Mouse (Mus musculus): ENCODE results near the gene Zc3hav1.

The Zc3hav1 gene

DNA sequence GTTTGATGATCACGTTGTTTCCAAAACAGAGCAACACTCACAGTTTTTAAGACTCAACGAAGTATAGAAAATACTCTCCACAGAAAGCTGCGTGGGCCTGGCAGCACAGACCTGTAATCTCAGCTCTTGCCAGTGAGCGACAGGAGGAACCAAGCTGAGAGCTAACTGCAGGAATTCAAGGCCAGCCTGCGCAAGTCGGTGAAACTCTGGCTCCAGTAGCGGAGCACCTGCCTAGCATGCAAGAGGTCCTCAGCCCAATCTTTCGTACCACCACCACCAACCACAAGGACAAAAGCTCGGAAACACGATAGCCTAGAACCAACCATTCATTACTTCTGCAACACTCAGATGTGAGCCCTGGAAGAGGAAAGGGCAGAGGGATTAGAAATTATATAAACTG lies 2.0 kb downstream of the Zc3hav1 start:
- DNase-seq (ENCODE audit: low spot score): no peak

GRCm38 (mm10) chr6:38351930-38352329 lies 2.5 kb downstream of the Zc3hav1 start:
- peak; percentile 42 for DNase-seq (ENCODE audit: low spot score)

DNA sequence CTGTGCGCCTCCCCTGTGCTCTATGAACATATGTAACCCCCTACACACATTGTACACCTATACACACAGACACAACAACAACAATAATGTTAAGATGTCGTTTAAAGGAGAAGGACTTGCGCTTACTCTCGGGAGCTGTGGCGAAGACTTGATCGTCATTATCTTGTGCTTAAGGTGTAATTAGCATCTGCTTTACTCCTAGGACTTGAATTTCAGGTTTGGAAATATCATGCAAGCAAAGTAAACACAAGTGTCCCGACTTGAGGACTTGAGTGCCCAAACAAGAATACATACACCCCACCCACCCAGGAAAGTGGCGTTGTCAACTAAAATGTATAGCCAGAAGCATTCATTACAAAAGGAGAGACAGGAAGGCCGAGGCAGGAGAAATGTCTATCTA lies 4.6 kb downstream of the Zc3hav1 start:
- no peak for DNase-seq (ENCODE audit: low spot score)

- no peak for DNase-seq (ENCODE audit: low spot score)
Observed at GRCm38 (mm10) chr6:38348811-38349453, 5.5 kb downstream of the Zc3hav1 start.

GRCm38 (mm10) chr6:38347875-38348274 lies 6.5 kb downstream of the Zc3hav1 start:
- no peak for DNase-seq (ENCODE audit: low spot score)

GRCm38 (mm10) chr6:38345796-38346195 lies 8.6 kb downstream of the Zc3hav1 start:
- DNase-seq (ENCODE audit: low spot score): peak; percentile 79

- DNase-seq (ENCODE audit: low spot score): no peak
Observed at GRCm38 (mm10) chr6:38344006-38344670, 10.3 kb downstream of the Zc3hav1 start.

DNA sequence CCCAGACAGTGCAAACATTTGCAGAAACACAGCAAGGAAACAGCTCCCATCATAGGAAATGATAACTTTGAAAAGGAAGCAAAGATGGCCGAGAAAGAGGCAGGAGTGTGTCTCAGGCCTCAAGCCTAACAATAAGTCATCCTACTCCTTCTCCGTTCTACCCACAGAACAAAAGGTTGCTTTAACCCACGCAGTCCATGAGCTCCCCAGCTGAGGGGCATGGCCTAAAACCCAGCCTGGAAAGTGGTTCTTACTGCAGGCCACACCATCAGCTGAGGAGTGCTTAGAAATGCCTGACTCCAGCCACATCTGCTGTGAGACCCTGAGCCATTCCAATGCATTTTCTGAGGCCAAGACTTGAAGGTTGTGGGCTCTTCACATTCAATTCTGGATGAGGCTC lies 10.8 kb downstream of the Zc3hav1 start:
- DNase-seq (ENCODE audit: low spot score): no peak

DNA sequence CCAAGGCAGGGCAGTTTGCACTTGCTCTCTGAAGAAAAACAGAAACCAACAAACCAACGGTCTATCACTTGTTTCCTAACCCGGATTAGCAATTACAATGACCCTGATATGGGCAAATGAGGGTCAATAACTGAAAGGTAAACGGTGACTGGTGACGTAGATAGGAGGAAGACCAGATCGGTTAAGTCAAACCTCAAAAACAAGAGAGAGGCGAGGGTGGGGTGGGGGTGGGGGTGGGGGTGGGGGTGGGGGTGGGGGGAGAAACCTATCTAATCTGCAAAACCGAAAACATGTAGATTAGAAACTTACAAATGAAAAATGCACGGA lies 11.8 kb downstream of the Zc3hav1 start:
- DNase-seq (ENCODE audit: low spot score): no peak

DNA sequence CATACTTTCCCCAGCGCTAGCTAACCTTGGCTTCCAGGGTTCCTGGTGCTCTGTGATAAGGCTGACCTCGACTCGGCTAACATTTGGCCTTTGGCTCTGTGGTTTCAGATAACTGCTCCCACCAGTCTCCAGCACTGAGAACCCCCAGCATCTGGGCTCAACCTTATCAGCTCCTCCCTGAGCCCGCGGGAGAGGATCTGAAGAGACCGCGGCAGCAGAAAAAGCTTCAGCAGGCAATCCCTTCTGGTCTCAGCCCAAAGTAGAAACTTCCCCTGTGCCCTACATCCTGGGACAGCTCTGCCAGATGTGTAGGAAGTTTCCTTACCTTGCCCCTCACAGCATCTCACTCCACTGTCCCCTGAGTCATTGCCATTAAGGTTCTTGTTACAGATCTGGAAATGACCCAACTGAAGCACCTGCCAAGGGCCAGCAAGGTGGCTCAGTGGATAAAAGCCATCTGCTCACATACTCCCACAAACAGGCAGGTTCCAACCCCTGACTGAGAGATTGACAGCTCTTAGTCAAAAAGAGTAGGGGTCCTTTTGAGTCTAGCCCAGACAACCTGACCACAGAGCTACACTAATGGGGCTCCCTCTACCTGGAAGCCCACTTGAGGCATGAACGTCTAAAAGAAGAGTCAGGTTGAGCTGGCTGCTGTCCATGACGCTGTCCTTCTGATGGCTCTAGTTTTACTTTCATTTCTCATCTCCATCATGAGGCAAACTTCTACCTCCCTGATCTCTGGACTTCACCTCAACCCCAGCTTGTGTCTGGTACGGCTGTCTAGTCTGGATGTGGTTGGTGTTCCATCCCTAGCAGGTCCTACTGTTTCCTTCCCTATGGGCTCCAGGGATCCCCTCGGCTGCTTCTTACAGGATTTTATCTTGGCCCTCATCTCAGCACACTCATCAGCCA lies 12.4 kb downstream of the Zc3hav1 start:
- no peak for DNase-seq (ENCODE audit: low spot score)

- no peak for DNase-seq (ENCODE audit: low spot score)
Observed at GRCm38 (mm10) chr6:38339078-38339477, 15.3 kb downstream of the Zc3hav1 start.

- no peak for DNase-seq (ENCODE audit: low spot score)
Observed at GRCm38 (mm10) chr6:38337951-38338350, 16.5 kb downstream of the Zc3hav1 start.

DNA sequence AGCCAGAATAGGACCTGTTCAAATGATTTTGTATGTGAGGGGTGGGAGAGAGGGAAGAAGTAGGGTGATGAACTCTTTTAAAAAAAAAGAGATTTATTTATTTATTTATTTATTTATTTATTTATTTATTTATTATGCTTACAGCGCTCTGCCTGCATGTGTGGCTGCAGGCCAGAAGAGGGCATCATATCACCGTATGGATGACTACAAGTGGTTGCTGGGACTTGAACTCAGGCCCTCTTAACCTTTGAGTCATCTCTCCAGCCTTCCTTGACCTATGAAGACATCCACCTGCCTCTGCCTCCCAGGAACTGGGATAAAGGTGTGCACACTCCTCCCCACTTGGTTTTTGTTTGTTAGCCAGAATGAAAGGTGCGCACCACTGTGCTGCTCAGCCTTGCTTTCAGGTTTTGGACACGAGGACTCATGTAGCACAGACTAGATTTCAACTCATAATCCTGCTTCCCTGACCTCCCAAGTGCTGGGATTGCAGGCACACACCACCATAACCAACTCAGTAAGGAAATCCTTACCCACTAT lies 17.2 kb downstream of the Zc3hav1 start:
- no peak for DNase-seq (ENCODE audit: low spot score)

DNA sequence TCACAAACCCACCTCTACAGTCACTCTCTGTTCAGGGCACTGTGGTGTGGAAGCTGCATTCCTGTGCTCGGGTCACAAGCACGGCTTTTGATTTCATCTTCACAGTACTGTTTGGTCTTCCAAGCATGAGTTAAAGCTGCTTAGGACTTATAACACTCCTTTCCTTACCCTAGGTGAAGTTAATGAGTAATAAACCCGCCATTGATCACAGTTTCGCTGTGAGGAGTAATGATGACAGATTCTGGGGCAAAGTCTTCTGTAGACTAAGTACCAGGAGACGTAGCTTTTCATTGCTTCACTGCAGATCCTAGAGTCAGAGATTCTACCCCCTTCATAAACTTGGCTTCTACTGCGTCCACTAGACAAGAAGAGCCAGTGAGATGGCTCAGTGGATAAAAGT lies 19.1 kb downstream of the Zc3hav1 start:
- no peak for DNase-seq (ENCODE audit: low spot score)

DNA sequence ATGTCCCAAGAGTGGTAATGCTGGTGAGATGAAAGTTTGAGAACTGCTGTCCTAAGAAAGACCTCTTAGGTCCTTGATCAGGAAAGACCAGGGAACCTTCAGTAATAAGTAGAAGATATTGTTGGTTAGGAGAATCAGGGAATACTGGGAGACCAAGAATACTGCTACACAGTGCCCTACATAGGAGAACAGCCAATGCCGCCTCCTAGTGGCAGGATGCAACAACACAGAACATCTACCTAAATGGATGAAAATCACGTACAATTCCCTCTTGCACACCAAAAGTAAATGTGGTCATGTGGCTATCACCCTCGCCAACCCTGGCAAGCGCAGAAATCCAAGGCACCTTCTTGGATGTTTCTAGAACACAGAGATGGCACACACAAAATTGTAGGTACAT lies 27.8 kb downstream of the Zc3hav1 start:
- DNase-seq (ENCODE audit: low spot score): no peak

GRCm38 (mm10) chr6:38320621-38321020 lies 33.8 kb downstream of the Zc3hav1 start:
- no peak for DNase-seq (ENCODE audit: low spot score)

- no peak for DNase-seq (ENCODE audit: low spot score)
Observed at GRCm38 (mm10) chr6:38316050-38316449, 38.4 kb downstream of the Zc3hav1 start.

DNA sequence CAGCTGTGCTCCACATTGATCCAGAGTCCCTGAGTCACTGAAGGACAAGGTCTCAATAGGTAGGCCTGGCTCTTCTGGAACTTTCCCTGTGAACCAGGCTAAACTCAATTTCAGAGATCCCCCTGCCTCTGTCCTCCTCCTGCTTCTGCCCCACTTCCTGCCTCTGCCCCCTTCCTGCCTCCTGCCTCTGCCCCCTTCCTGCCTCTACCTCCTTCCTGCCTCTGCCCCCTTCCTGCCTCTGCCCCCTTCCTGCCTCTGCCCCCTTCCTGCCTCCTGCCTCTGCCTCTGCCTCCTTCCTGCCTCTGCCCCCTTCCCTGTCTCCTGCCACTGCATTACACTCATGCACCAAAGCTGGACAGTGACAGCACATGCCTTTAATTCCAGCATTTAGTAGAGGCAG lies 44.7 kb downstream of the Zc3hav1 start:
- no peak for DNase-seq (ENCODE audit: low spot score)

- DNase-seq (ENCODE audit: low spot score): no peak
Observed at GRCm38 (mm10) chr6:38304981-38305380, 49.4 kb downstream of the Zc3hav1 start.

DNA sequence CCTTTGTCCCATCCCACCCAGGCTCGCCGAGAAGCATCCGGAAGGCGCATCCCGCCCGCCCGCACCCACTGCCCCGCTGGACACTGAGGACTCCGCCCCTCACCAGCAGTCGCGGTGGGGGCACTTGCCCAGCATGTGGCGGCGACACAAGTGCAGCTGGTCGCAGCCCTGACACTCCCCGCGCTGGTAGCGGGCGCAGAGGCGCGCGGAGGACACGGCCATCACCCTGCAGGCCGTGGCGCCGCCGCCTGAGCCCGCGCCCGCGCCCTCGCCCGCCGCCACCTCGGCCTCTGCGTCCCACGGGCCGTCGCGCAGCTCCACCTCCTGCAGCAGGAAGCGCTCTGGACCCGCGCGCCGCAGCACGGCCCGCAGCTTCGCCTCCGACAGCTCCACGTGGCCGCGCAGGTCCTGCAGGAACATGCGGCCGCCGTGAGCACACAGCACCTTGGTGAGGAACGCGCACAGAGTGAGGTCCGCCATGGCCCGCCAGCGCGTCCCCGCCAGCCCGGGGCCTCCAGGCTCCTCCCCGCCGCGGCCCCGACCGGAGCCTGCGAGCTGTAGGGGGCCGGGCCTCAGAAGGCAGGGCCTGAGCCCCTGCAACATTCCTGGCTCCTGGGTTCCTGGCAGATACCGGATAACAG lies 55.5 kb downstream of the Zc3hav1 start, which contains the start of gene Zc3hav1l:
Gene Zc3hav1l (minus strand): TSS at position 499 of the 641 bp plus-strand sequence.
- peak; percentile 44 for DNase-seq (ENCODE audit: low spot score)

DNA sequence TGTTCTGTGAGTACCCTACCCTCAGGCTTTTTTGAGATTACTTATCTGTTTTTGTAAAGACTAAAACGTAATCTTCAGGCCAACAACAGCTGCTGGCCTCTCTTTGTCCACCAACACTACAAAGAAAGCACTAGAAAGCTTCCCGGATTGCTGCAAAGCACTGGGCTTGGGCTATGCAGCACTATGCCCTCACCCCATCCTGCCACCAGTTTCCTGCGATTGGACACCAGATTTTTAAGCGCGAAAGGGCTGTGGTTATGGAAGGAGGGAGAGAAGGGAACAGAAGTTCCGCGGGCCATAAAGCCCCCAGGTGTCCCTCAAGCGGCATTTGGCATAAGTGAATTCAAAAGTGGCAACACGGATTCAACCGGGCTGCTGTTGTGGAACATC lies 56.2 kb downstream of the Zc3hav1 start:
- no peak for DNase-seq (ENCODE audit: low spot score)

DNA sequence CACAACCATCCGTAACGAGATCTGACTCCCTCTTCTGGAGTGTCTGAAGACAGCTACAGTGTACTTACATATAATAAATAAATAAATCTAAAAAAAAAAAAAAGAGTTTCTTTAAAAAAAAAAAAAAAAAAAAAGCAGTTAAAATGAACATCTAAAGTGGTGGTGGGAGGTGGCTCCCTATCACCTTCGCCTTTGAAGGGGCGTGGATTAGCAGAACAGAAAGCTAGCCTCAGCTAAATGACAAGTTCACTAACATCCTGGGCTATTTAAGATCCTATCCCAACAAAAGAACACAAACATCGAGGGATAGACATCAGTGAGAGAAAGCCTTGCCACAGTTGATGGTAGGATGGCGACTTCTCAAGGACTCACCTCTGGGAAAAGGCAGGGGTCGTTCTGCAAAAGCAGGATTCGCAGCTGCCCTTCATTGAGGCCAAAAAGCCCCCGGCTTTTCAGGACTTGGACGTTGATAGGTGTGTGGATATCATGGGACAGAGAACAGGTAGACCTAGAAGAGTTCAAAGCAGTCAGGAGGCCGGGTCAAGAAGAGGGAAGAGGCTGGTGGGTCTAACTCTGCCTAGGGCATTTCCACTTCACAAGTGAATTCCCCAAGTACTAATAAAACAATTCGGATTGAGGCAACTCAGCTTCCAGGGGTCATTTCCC lies 56.7 kb downstream of the Zc3hav1 start:
- DNase-seq (ENCODE audit: low spot score): no peak

Measured in lung, postnatal 25 days (tissue).